Mouse (Mus musculus): ENCODE data around the gene Rarg. TPM values are rescaled to one million over a fixed set of nuclear protein-coding genes. Genes with fewer than 3 reads are reported as not detected.

The Rarg gene
- polyA plus RNA-seq, 1 experiment from 2014 or later, result 5.6 TPM

DNA sequence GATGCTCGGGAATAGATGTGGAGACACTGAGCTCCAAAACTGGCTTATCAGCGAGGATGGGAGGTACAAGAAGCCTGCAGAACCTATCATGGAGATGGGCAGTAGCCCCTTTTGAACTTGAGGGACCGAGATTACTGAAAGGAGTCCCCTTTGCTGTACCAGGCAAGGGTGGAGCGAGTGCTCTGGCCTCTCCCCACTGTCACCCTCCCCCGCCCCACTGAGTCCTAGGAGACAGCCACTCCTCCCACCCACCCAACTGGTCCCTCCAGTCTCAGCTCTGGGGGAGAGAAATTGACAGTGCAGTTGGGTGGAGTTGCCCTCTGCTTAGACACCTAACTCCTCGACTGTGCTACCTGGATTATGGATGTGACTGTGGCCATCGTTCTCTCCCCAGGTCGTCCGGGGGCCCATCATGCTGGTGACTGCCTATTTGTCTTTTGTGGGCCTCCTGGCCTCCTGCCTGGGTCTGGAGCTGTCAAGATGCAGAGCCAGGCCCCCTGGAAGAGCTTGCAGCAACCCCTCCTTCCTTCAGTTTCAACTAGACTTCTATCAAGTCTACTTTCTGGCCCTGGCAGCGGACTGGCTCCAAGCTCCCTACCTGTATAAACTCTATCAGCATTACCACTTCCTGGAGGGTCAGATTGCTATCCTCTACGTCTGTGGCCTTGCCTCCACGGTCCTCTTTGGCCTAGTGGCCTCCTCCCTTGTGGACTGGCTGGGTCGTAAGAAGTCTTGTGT lies 22.6 kb upstream of the Rarg start:
- Histone ChIP-seq H3K4me2 (ENCODE audit: low read length) (peak overlapping the region; percentile 97), H3K4me3 (ENCODE audit: low read length) (peak overlapping the region; percentile 96), H3K36me3 (ENCODE audit: control insufficient read depth, insufficient read depth, low read length) (peaks cover 13% of the 10 kb centered on the region), H3K9me3 (ENCODE audit: control insufficient read depth, low read length) (no peaks in the 10 kb centered on the region), H3K9ac (ENCODE audit: low read depth, low read length) (peak overlapping the region; percentile 85), H3K27ac (ENCODE audit: low read depth, low read length) (peak overlapping the region; percentile 92), H3K4me1 (ENCODE audit: control insufficient read depth, insufficient read depth, low read depth, low read length) (peaks cover 14% of the 10 kb centered on the region), H3K27me3 (replicated peaks; ENCODE audit: control insufficient read depth, insufficient read depth, low read length) (no peaks in the 10 kb centered on the region)
- peak; percentile 48 for ATAC-seq
- 31% methylated on average over 13 of the region's 13 CpGs for WGBS

DNA sequence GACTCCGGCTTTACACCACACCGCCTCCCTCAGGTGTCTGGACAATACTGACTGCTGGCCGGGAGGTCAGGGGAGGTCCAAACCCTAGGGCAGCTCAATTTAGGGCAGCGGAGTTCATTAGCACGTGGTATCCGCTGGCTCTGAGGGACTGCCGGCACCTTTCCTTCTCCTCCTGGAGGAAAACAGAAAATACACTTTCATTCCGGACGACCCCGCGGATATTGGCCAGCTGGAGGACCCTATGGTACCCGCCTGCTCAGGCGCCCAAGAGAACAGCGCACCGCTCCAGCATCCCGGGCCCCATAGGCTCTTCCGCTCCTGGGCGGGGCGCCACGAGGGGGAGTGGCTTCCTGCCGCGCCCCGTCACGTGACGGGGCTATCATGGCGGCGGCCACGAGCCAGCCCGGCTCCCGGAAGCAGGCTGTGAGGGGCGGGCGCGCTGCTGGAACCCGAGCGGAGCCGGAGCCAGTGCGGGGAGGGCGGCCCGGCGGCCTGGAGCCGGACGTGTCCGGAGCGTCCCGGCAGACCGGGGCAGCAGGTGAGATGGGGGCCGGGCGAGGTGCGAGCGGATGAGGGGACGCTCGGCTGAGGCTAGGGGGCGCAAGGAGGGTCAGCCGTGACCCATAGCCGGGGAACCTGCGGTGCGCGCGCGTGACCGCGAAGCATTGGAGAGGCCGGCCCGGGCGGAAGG lies 21.9 kb upstream of the Rarg start, which contains the start of gene Mfsd5:
Mfsd5 (plus strand) TSS at position 363 of the 691 bp plus-strand sequence.
- Histone ChIP-seq H3K4me1 (ENCODE audit: control insufficient read depth, insufficient read depth, low read depth, low read length) (peaks cover 14% of the 10 kb centered on the region), H3K27me3 (replicated peaks; ENCODE audit: control insufficient read depth, insufficient read depth, low read length) (no peaks in the 10 kb centered on the region), H3K27ac (ENCODE audit: low read depth, low read length) (peak within 1 kb of the TSS; percentile 92), H3K9me3 (ENCODE audit: control insufficient read depth, low read length) (no peaks in the 10 kb centered on the region), H3K9ac (ENCODE audit: low read depth, low read length) (peak within 1 kb of the TSS; percentile 85), H3K4me3 (ENCODE audit: low read length) (peak within 1 kb of the TSS; percentile 96), H3K36me3 (ENCODE audit: control insufficient read depth, insufficient read depth, low read length) (peaks cover 13% of the 10 kb centered on the region), H3K4me2 (ENCODE audit: low read length) (peak within 1 kb of the TSS; percentile 97)
- WGBS, result under 1% methylated on average over 59 of the region's 65 CpGs
- ATAC-seq, result peak; percentile 94

DNA sequence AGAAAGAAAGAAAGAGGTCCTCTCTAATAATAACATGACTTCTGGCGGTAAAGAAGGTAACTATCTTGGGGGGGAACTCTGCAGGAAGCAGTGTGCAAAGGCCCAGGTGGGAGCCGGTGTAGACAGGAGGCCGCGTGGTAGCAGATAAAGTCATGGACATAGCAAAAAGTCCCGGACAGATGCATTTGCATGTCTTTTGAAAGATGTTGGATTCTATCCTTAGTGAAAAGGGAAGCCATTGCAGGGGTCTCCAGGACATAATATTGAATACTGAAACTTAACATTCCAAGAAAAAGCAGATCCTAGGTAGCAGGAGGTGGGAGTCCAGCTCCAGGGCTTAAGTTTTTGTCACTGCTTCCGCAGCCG lies 21.4 kb upstream of the Rarg start:
- Histone ChIP-seq H3K9me3 (ENCODE audit: control insufficient read depth, low read length) (no peaks in the 10 kb centered on the region), H3K4me3 (ENCODE audit: low read length) (peak overlapping the region; percentile 96), H3K4me2 (ENCODE audit: low read length) (peak overlapping the region; percentile 97), H3K36me3 (ENCODE audit: control insufficient read depth, insufficient read depth, low read length) (peaks cover 13% of the 10 kb centered on the region), H3K27me3 (replicated peaks; ENCODE audit: control insufficient read depth, insufficient read depth, low read length) (no peaks in the 10 kb centered on the region), H3K9ac (ENCODE audit: low read depth, low read length) (peak overlapping the region; percentile 85), H3K4me1 (ENCODE audit: control insufficient read depth, insufficient read depth, low read depth, low read length) (peaks cover 14% of the 10 kb centered on the region), H3K27ac (ENCODE audit: low read depth, low read length) (peak overlapping the region; percentile 92)
- 34% methylated on average over 7 of the region's 7 CpGs for WGBS
- ATAC-seq, result no peak

DNA sequence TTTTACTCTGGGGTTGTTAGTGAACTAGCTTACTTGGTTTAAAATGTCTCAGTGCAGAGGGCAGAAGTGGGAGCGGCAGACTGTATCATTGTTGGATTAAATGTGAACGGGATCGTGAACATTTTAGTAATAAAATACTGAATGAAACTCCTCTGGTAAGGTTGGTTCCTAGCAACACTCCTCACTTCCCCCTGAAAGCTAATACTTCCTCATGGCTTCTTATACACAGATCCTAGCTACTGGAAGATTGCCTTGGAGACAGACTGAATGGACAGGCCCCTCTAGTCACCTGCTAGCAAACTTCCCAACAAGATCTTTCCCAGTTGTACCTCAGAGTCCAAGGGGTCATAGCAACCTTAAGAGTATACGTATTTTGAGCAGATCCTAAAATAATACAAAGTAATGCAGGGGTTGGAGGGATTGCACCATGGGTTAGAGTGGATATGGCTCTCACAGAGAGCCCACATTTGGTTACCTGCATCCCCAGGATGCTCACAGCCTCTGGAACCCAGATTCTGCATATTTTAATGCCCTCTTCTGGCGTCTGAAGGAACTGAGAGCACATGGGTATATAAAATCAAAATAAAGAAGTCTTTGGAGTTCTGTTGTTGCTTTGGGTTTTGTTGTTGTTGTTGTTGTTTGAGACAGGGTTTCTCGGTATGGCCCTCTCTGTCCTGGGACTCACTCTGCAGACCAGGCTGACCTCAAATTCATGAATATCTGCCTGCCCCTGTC lies 16.8 kb upstream of the Rarg start:
- H3K4me2 ChIP-seq (ENCODE audit: low read length), result no peak overlapping the region
- H3K27me3 ChIP-seq (replicated peaks; ENCODE audit: control insufficient read depth, insufficient read depth, low read length), result peaks cover 12% of the 10 kb centered on the region
- H3K27ac ChIP-seq (ENCODE audit: low read depth, low read length), result no peak overlapping the region
- no peak overlapping the region for H3K9ac ChIP-seq (ENCODE audit: low read depth, low read length)
- H3K4me3 ChIP-seq (ENCODE audit: low read length), result no peak overlapping the region
- no peaks in the 10 kb centered on the region for H3K36me3 ChIP-seq (ENCODE audit: control insufficient read depth, insufficient read depth, low read length)
- no peaks in the 10 kb centered on the region for H3K9me3 ChIP-seq (ENCODE audit: control insufficient read depth, low read length)
- ATAC-seq, result no peak
- WGBS, result 70% methylated on average over 6 of the region's 6 CpGs
- peaks cover 4% of the 10 kb centered on the region; the same call in 1 of the 2 replicates for H3K4me1 ChIP-seq (ENCODE audit: control insufficient read depth, insufficient read depth, low read depth, low read length)

DNA sequence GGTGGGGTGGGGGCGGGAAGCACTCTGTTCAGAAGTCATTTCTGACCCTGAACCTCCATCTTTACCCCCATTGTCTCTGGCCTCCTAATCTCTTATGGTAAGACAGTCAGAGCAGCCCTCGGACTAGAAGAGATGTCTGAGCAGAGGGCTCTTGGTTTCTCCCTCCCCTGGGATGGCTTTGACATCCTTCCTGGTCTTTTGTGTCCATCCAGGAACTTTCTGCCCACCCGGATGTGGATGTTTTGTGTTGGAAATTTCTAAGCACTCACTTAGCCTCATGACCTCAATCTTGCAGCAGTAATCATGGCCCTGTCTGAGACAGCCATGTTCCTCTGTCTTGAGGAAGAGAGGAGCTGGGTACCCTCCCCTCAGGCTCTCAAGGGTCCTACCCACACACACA lies 14.1 kb upstream of the Rarg start:
- H3K9ac ChIP-seq (ENCODE audit: low read depth, low read length), result no peak overlapping the region
- WGBS, result 27% methylated on average over 3 of the region's 3 CpGs

DNA sequence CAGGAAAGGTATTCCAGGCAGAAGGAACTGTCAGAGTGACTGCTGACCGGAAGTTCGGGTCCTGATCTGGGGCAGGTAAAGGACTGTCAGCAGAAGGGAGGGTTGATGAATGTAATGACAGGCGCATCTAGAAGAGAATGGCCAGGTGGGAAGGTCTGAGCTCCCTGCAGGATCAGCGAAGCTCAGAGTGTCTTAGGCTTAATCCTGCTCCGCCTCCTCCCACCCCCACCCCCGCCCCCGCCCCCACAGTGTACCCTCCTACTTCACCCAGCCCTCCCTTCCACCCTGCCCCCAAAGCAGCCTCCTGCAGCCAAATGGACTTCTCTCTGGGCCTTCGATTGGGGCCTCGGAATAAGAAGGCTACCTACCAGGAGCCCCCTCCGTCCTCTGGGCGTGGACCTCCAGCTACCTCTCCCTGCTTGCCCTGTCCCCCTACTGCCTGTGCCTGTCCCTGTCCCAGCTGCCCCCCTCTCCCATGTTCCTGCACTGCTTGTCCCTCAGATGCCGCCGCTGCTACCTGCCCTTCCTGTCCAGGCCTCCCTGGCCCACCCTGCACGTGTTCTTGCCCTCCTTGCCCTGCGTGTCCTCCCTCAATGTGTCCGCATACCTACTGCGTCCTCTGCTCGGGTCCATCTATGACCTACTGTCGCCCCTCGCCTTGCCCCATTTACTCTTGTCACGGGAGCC lies 13.1 kb upstream of the Rarg start, which contains the start of gene Gm9918:
Gm9918 (plus strand) TSS at position 290 of the 687 bp plus-strand sequence.
- H3K9ac ChIP-seq (ENCODE audit: low read depth, low read length), result peak within 1 kb of the TSS; percentile 5; the same call in 1 of the 2 replicates
- H3K4me3 ChIP-seq (ENCODE audit: low read length), result no peak within 1 kb of the TSS
- no peaks in the 10 kb centered on the region for H3K36me3 ChIP-seq (ENCODE audit: control insufficient read depth, insufficient read depth, low read length)
- ATAC-seq, result no peak
- peaks cover 12% of the 10 kb centered on the region for H3K27me3 ChIP-seq (replicated peaks; ENCODE audit: control insufficient read depth, insufficient read depth, low read length)
- no peaks in the 10 kb centered on the region for H3K9me3 ChIP-seq (ENCODE audit: control insufficient read depth, low read length)
- H3K4me1 ChIP-seq (ENCODE audit: control insufficient read depth, insufficient read depth, low read depth, low read length), result no peaks in the 10 kb centered on the region
- WGBS, result 9% methylated on average over 20 of the region's 21 CpGs
- H3K4me2 ChIP-seq (ENCODE audit: low read length), result peak within 1 kb of the TSS; percentile 22
- no peak within 1 kb of the TSS for H3K27ac ChIP-seq (ENCODE audit: low read depth, low read length)

More for the DNA sequence above, 14.1 kb upstream of the Rarg start:
- H3K4me1 ChIP-seq (ENCODE audit: control insufficient read depth, insufficient read depth, low read depth, low read length), result no peaks in the 10 kb centered on the region
- no peaks in the 10 kb centered on the region for H3K9me3 ChIP-seq (ENCODE audit: control insufficient read depth, low read length)
- H3K27ac ChIP-seq (ENCODE audit: low read depth, low read length), result no peak overlapping the region
- no peak overlapping the region for H3K4me3 ChIP-seq (ENCODE audit: low read length)
- H3K4me2 ChIP-seq (ENCODE audit: low read length), result no peak overlapping the region
- no peak for ATAC-seq
- H3K36me3 ChIP-seq (ENCODE audit: control insufficient read depth, insufficient read depth, low read length), result no peaks in the 10 kb centered on the region
- peaks cover 12% of the 10 kb centered on the region for H3K27me3 ChIP-seq (replicated peaks; ENCODE audit: control insufficient read depth, insufficient read depth, low read length)

DNA sequence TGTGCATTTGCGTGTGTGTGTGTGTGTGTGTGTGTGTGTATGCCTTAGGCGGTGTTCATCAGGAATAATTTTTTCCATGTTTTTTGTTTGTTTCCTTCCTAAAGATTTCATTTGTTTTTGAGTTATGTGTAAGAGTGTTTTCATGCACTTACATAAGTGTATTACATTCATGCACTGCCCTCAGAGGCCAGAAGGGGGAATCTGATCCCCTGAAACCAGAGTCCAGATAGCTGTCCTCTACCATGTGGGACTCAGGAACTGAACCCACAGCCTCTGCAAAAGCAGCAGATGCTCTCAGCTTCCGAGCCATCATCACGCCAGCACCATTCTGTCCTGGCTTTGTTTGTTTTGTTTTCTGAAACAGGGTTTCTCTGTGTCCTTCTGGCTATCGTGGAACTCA lies 8.2 kb upstream of the Rarg start:
- Histone ChIP-seq H3K27me3 (replicated peaks; ENCODE audit: control insufficient read depth, insufficient read depth, low read length) (peaks cover 10% of the 10 kb centered on the region), H3K4me2 (ENCODE audit: low read length) (no peak overlapping the region), H3K4me3 (ENCODE audit: low read length) (no peak overlapping the region), H3K9me3 (ENCODE audit: control insufficient read depth, low read length) (no peaks in the 10 kb centered on the region), H3K36me3 (ENCODE audit: control insufficient read depth, insufficient read depth, low read length) (no peaks in the 10 kb centered on the region), H3K9ac (ENCODE audit: low read depth, low read length) (no peak overlapping the region), H3K4me1 (ENCODE audit: control insufficient read depth, insufficient read depth, low read depth, low read length) (no peaks in the 10 kb centered on the region), H3K27ac (ENCODE audit: low read depth, low read length) (no peak overlapping the region)
- 89% methylated on average over 5 of the region's 5 CpGs for WGBS
- no peak for ATAC-seq

DNA sequence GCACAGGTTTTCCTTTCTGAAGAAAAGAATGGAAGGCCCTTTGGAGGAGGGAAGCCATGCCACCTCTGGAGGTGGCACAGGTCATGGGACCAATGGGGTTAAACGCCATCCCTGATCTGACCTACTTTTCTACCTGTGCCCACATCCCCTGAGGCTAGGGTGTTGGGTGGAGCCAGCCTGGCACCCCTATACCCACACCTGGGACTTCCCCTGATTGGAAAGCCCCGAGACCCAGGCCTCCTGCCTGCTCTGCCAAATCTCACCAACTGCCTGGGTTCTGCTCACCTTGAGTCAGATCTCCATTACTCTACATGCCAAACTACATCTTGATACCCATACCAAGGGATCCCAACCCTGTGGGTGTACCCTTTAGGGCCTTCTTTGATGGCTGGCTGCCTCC lies 5.7 kb upstream of the Rarg start:
- H3K27ac ChIP-seq (ENCODE audit: low read depth, low read length), result no peak overlapping the region

More for the DNA sequence above, 5.7 kb upstream of the Rarg start:
- ATAC-seq, result no peak
- 75% methylated on average over 2 of the region's 2 CpGs for WGBS
- no peaks in the 10 kb centered on the region for H3K9me3 ChIP-seq (ENCODE audit: control insufficient read depth, low read length)
- no peaks in the 10 kb centered on the region for H3K36me3 ChIP-seq (ENCODE audit: control insufficient read depth, insufficient read depth, low read length)
- no peak overlapping the region for H3K9ac ChIP-seq (ENCODE audit: low read depth, low read length)
- H3K27me3 ChIP-seq (replicated peaks; ENCODE audit: control insufficient read depth, insufficient read depth, low read length), result peaks cover 9% of the 10 kb centered on the region
- no peak overlapping the region for H3K4me3 ChIP-seq (ENCODE audit: low read length)
- peaks cover 3% of the 10 kb centered on the region; the same call in 1 of the 2 replicates for H3K4me1 ChIP-seq (ENCODE audit: control insufficient read depth, insufficient read depth, low read depth, low read length)
- no peak overlapping the region for H3K4me2 ChIP-seq (ENCODE audit: low read length)

Data from hindbrain, embryonic 16.5 days (tissue).